Mouse (Mus musculus): ENCODE data around the gene Fmn2.
A peak's percentile ranks its signal among the peaks of the same experiment; 100 is the strongest.

Gene Fmn2

DNA sequence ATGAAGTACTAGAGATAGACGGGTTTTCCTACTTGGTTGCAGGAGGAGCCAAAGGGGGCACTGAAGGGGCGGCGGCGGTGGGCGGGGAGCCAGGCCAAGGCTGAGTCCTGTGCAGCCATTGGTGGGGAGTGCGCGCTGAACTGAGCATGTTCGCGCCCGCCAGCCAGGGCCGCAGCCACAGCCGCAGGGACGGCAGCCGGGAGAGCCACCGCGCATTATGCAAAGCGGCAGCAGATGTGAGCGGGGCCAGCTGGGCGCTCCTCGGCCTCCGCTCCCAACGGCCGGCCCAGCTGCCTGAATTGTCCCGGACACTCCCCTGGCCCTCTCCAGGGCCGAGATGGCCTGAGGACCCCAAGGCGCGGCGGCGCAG, at the start of gene Fmn2:
Fmn2 (plus strand) TSS at position 165 of the 370 bp plus-strand sequence.
- no peak for DNase-seq (ENCODE audit: low read depth, low spot score)

DNA sequence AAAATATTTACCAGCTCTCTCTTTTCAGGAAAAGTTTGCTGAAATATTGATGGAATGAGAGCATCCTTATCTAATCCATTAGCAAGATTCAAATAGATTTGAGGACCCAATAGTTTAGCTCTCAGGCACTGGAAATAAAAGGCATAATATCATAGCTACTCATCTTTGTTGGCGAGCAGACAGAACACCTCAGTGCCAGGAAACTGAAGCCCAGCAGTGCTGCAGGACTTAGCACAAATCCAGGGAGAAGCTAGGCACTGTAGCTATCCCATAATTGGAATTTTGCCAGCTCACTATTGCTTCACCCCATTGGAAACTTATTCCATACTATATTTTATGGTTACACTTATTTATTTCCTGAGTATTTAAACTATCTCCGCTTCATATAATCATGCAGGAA, 46.5 kb upstream of the Fmn2 start:
- DNase-seq (ENCODE audit: low read depth, low spot score), result no peak

DNA sequence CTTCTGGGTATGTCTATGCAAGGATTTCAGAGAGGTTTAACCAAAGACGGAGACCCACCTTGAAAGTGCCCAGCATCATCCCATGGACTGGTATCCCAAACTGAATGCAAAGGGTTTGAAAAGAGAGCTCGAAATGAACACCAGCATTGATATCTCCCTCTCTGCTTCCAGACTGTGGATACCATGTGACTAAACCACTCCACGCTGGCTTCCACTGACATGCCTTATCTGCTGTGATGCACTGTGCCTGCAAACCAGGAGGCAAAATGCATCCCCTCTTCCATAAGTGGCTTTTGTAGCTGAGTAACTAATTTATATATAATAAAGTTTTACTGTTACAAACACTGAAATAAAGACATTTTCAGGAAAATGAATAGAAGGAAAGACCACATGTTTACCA, 36.2 kb upstream of the Fmn2 start:
- no peak for DNase-seq (ENCODE audit: low read depth, low spot score)

DNA sequence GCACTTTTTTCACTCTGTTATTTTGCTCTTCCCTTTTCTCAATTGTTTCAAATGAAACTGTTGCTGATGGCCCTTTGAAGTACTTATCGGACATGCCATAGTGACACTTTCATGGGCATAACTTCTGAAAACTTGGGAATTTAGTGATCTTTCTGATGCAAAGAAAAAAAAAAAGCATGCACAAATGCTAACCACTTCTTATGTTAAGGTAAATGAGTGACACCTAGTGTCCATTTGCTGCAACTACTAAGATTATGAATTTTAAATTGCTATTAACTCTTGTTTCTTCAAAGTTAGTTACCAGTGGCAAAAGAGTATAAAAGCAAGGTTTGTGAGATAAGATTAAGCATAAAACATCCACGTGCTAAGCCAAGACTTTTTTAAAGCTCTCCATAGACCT, 35.4 kb upstream of the Fmn2 start:
- DNase-seq (ENCODE audit: low read depth, low spot score), result peak; percentile 24

GRCm38 (mm10) chr1:174469736-174470135, 31.9 kb upstream of the Fmn2 start:
- DNase-seq (ENCODE audit: low read depth, low spot score), result peak; percentile 8

- no peak for DNase-seq (ENCODE audit: low read depth, low spot score)
Measured at GRCm38 (mm10) chr1:174482567-174482966, 19.1 kb upstream of the Fmn2 start.

- DNase-seq (ENCODE audit: low read depth, low spot score), result no peak
Measured at GRCm38 (mm10) chr1:174500064-174500463, 1.6 kb upstream of the Fmn2 start.

DNA sequence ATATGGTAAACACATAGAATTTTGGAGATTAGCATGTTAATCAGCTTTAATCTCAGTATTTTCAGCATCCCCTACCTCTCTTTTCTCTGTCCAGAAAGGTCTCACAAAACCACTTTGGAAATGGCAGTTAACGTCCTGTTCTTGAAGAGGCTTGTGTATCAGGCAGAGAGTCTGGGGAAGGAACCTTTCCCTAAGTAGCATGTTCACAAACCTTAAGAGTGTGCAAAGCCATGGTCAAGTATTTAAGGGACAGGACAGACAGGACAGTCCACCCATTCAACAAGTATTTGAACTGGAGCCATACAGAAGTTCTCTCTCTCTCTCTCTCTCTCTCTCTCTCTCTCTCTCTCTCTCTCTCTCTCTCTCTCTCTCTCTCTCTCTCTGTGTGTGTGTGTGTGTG, 614 bp upstream of the Fmn2 start:
- DNase-seq (ENCODE audit: low read depth, low spot score), result no peak

DNA sequence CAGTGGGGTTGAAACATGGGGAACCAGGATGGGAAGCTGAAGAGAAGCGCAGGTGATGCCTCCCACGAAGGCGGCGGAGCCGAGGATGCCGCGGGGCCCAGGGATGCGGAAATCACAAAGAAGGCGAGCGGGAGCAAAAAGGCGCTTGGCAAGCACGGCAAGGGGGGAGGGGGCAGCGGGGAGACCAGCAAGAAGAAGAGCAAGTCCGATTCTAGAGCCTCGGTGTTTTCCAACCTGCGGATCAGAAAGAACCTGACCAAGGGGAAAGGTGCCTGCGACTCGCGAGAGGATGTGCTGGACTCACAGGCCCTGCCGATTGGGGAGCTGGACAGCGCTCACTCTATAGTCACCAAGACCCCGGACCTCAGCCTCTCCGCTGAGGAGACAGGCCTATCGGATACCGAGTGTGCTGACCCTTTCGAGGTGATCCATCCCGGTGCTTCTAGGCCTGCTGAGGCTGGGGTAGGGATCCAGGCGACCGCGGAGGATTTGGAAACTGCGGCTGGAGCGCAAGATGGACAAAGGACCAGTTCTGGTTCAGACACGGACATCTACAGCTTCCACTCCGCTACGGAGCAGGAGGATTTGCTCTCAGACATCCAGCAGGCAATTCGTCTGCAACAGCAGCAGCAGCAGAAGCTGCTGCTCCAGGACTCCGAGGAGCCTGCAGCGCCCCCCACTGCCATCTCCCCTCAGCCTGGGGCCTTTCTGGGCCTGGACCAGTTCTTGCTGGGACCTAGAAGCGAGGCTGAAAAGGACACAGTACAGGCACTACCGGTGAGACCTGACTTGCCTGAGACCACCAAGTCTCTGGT, 613 bp downstream of the Fmn2 start:
- DNase-seq (ENCODE audit: low read depth, low spot score), result no peak

DNA sequence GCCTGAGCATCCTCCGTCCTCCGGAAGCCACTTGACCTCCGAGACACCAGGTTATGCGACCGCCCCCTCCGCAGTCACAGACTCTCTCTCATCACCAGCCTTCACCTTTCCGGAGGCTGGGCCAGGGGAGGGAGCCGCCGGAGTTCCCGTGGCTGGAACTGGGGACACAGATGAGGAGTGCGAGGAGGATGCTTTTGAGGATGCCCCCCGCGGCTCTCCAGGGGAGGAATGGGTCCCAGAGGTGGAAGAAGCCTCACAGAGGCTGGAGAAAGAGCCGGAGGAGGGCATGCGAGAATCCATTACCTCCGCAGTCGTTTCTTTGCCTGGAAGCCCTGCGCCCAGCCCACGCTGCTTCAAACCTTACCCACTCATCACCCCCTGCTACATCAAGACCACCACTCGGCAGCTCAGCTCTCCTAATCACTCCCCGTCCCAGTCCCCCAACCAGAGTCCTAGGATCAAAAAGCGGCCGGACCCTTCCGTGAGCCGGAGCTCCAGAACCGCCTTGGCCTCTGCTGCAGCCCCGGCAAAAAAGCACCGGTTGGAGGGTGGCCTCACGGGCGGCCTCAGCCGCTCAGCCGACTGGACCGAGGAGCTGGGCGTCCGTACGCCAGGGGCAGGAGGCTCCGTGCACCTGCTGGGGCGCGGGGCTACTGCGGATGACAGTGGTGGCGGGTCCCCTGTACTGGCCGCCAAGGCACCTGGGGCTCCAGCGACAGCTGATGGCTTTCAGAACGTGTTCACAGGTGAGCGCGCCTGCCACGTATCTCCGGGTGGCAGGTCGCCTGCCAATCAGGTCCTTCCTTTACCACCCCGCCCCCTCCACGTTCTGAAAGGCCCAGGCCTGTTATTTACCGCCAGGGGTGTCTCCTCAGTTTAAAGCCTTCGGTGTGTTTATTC, 1.5 kb downstream of the Fmn2 start:
- DNase-seq (ENCODE audit: low read depth, low spot score), result no peak

GRCm38 (mm10) chr1:174508571-174509110, 7.0 kb downstream of the Fmn2 start:
- DNase-seq (ENCODE audit: low read depth, low spot score), result no peak

- no peak for DNase-seq (ENCODE audit: low read depth, low spot score)
Measured at GRCm38 (mm10) chr1:174513419-174513818, 11.8 kb downstream of the Fmn2 start.

GRCm38 (mm10) chr1:174521976-174522770, 20.5 kb downstream of the Fmn2 start:
- no peak for DNase-seq (ENCODE audit: low read depth, low spot score)

DNA sequence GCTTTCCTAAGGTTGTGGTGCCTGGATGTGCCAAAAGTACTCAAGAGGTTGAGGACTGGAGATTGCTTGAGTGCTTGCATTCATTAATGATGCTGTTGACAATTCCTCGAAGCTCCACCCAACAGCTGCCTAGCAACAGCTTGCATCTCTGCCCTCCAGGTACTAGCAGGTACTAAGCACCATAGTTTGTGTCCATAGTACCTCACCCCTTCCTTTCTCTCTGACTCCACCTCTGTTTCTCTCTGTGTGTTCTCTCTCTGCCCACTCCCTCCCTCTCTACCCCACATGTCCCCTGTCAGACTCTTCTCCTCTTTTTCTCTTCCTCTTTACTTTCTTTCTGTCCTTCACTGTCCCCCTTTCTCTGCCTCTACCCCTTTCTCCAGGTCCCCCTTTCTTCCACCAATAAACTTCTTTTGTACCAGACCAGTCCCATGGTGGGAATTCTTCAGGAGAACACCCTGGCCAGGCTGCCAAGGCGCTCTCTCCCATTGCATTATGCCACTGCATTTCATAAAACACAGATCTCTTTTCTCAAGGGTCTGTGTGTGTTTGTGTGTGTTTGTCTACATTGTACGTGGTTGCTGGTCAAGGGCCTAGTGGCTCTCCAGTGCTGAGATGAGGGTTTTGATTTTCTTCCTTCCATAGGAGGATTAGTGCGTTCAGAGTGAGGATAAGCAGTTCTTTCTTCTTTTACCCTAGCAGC, 21.3 kb downstream of the Fmn2 start:
- DNase-seq (ENCODE audit: low read depth, low spot score), result no peak

DNA sequence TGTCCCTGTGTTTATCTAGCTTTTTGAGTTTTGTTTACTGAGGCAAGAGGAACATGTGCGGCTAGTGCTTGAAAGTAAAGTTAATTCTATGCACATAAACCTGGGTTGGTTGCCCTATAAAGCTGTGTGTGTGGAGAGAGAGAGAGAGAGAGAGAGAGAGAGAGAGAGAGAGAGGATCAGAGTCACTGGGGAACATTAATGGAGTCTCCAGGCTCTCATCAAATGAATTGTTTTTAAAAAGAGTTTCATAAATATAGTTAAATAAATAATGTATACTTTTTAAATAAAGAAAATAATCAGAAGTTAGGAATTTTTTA, 21.8 kb downstream of the Fmn2 start:
- DNase-seq (ENCODE audit: low read depth, low spot score), result no peak

- DNase-seq (ENCODE audit: low read depth, low spot score), result no peak
Measured at GRCm38 (mm10) chr1:174536742-174537453, 35.3 kb downstream of the Fmn2 start.

- DNase-seq (ENCODE audit: low read depth, low spot score), result no peak
Measured at GRCm38 (mm10) chr1:174537491-174537890, 35.9 kb downstream of the Fmn2 start.

GRCm38 (mm10) chr1:174548291-174548690, 46.7 kb downstream of the Fmn2 start:
- DNase-seq (ENCODE audit: low read depth, low spot score), result no peak

DNA sequence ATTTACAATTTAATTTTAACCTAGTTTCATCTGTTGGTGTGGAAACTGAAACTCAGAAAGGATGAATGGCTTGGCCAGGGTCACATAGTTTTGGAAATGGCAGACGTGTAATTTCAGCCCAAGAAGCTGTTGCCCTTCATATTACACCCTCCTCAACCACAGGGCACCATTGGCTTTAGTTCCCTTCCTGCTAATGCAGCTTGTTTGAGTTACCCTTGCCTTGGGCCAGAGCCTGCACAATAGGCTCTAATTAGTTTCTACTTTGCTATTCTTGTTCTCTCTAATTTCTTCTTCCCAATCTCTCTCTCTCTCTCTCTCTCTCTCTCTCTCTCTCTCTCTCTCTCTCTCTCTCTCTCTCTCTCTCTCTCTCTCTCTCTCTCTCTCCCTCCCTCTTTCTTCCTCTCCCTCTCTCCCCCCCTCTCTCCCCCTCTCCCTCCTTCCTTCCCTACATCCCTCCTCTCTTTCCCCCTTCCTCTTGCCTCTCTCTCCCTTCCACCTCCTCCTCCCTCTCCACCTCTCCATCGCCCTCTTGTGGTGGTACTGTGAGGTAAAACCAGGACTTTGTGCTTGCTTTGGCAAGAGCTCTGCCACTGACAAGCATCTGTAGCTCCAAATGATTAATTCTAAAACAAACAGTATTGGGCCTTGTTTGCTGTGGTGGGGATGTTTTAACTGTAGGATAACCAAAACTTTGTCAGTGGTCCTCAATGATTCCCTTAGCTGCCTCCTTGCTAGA, 51.8 kb downstream of the Fmn2 start:
- DNase-seq (ENCODE audit: low read depth, low spot score), result peak; percentile 7

DNA sequence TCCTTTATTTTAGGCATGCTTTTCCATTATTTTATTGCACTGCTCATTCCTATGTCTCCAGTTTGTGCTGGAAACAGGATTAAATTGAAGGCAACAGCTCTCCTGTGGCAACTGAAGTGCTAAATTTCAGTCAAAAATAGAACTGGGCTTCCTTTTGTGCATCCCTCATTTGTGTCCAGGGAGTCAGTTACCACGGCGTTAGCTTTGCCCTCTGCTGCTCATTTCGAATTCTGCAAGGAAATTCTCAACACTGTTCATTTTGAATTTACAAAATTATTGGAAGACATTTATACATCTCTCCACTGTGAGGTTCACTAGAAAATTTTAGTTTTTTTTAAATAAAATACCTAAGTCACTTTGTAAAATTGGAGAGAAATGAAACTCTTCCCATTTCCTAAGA, 53.8 kb downstream of the Fmn2 start:
- DNase-seq (ENCODE audit: low read depth, low spot score), result no peak

Measured in CD4-positive helper T cell, adult 2 months (primary cell).